Mouse (Mus musculus): ENCODE measurements at regions not wholly inside any gene's neighbourhood (a gene's known extent, or its start where the extent isn't known, plus 50 kb on each side); places are given as distances from the start of the nearest gene placed in this dataset.

GRCm38 (mm10) chr10:111583744-111584152 lies 77.7 kb downstream of the Phlda1 start:
- no peak for ATAC-seq (ENCODE audit: insufficient number of reproducible peaks, insufficient read depth, low FRiP score, low read depth)
- Histone ChIP-seq H3K9ac (replicated peaks; ENCODE audit: low read depth, low read length) (no peak overlapping the region), H3K36me3 (ENCODE audit: control insufficient read depth, insufficient read depth, low read length) (no peaks in the 10 kb centered on the region), H3K9me3 (ENCODE audit: control insufficient read depth, low read depth, low read length) (no peaks in the 10 kb centered on the region), H3K4me2 (replicated peaks; ENCODE audit: low read depth, low read length) (no peak overlapping the region), H3K27me3 (ENCODE audit: control insufficient read depth, insufficient read depth, low read length) (no peaks in the 10 kb centered on the region), H3K4me1 (ENCODE audit: control insufficient read depth, insufficient read depth, low read length) (peaks cover 5% of the 10 kb centered on the region; the same call in 1 of the 2 replicates), H3K4me3 (ENCODE audit: low read depth, low read length) (no peak overlapping the region), H3K27ac (ENCODE audit: low read length) (no peak overlapping the region)
- WGBS: 87% methylated on average over 5 of the region's 5 CpGs

- 45% methylated on average over 4 of the region's 4 CpGs for WGBS
- H3K4me3 ChIP-seq (ENCODE audit: low read depth, low read length): no peak overlapping the region
- no peaks in the 10 kb centered on the region for H3K9me3 ChIP-seq (ENCODE audit: control insufficient read depth, low read depth, low read length)
- ATAC-seq (ENCODE audit: insufficient number of reproducible peaks, insufficient read depth, low FRiP score, low read depth): 0 out of 2 replicates have a peak, but pooled peaks have one; percentile 63
- H3K36me3 ChIP-seq (ENCODE audit: control insufficient read depth, insufficient read depth, low read length): no peaks in the 10 kb centered on the region
- H3K27me3 ChIP-seq (ENCODE audit: control insufficient read depth, insufficient read depth, low read length): no peaks in the 10 kb centered on the region
- H3K9ac ChIP-seq (replicated peaks; ENCODE audit: low read depth, low read length): no peak overlapping the region
- no peak overlapping the region for H3K4me2 ChIP-seq (replicated peaks; ENCODE audit: low read depth, low read length)
- H3K4me1 ChIP-seq (ENCODE audit: control insufficient read depth, insufficient read depth, low read length): no peaks in the 10 kb centered on the region
- H3K27ac ChIP-seq (ENCODE audit: low read length): no peak overlapping the region
Observed at GRCm38 (mm10) chr10:111587891-111588611, 82.0 kb downstream of the Phlda1 start.

GRCm38 (mm10) chr10:111589186-111589585 lies 83.1 kb downstream of the Phlda1 start:
- Histone ChIP-seq H3K4me2 (replicated peaks; ENCODE audit: low read depth, low read length) (no peak overlapping the region), H3K9me3 (ENCODE audit: control insufficient read depth, low read depth, low read length) (no peaks in the 10 kb centered on the region), H3K36me3 (ENCODE audit: control insufficient read depth, insufficient read depth, low read length) (no peaks in the 10 kb centered on the region), H3K27me3 (ENCODE audit: control insufficient read depth, insufficient read depth, low read length) (no peaks in the 10 kb centered on the region), H3K27ac (ENCODE audit: low read length) (no peak overlapping the region), H3K9ac (replicated peaks; ENCODE audit: low read depth, low read length) (no peak overlapping the region), H3K4me3 (ENCODE audit: low read depth, low read length) (no peak overlapping the region), H3K4me1 (ENCODE audit: control insufficient read depth, insufficient read depth, low read length) (no peaks in the 10 kb centered on the region)
- no peak for ATAC-seq (ENCODE audit: insufficient number of reproducible peaks, insufficient read depth, low FRiP score, low read depth)
- 63% methylated on average over 3 of the region's 3 CpGs for WGBS

- Histone ChIP-seq H3K36me3 (ENCODE audit: control insufficient read depth, insufficient read depth, low read length) (no peaks in the 10 kb centered on the region), H3K4me3 (ENCODE audit: low read depth, low read length) (no peak overlapping the region), H3K9me3 (ENCODE audit: control insufficient read depth, low read depth, low read length) (no peaks in the 10 kb centered on the region), H3K4me2 (replicated peaks; ENCODE audit: low read depth, low read length) (no peak overlapping the region), H3K27me3 (ENCODE audit: control insufficient read depth, insufficient read depth, low read length) (no peaks in the 10 kb centered on the region), H3K4me1 (ENCODE audit: control insufficient read depth, insufficient read depth, low read length) (peaks cover 8% of the 10 kb centered on the region), H3K9ac (replicated peaks; ENCODE audit: low read depth, low read length) (no peak overlapping the region), H3K27ac (ENCODE audit: low read length) (no peak overlapping the region)
- no peak for ATAC-seq (ENCODE audit: insufficient number of reproducible peaks, insufficient read depth, low FRiP score, low read depth)
- 77% methylated on average over 2 of the region's 2 CpGs for WGBS
Observed at GRCm38 (mm10) chr10:111592416-111593149, 86.5 kb downstream of the Phlda1 start.

- H3K27me3 ChIP-seq (ENCODE audit: control insufficient read depth, insufficient read depth, low read length): no peaks in the 10 kb centered on the region
- 94% methylated on average over 2 of the region's 2 CpGs for WGBS
- H3K4me3 ChIP-seq (ENCODE audit: low read depth, low read length): no peak overlapping the region
- ATAC-seq (ENCODE audit: insufficient number of reproducible peaks, insufficient read depth, low FRiP score, low read depth): no peak
- H3K27ac ChIP-seq (ENCODE audit: low read length): no peak overlapping the region
- no peak overlapping the region for H3K4me2 ChIP-seq (replicated peaks; ENCODE audit: low read depth, low read length)
- H3K9ac ChIP-seq (replicated peaks; ENCODE audit: low read depth, low read length): no peak overlapping the region
- H3K36me3 ChIP-seq (ENCODE audit: control insufficient read depth, insufficient read depth, low read length): no peaks in the 10 kb centered on the region
- H3K9me3 ChIP-seq (ENCODE audit: control insufficient read depth, low read depth, low read length): no peaks in the 10 kb centered on the region
- H3K4me1 ChIP-seq (ENCODE audit: control insufficient read depth, insufficient read depth, low read length): peaks cover 8% of the 10 kb centered on the region
Observed at GRCm38 (mm10) chr10:111593280-111593679, 87.2 kb downstream of the Phlda1 start.

GRCm38 (mm10) chr10:111594171-111594570 lies 88.1 kb downstream of the Phlda1 start:
- H3K27ac ChIP-seq (ENCODE audit: low read length): no peak overlapping the region
- WGBS: 91% methylated on average over 11 of the region's 11 CpGs
- H3K9me3 ChIP-seq (ENCODE audit: control insufficient read depth, low read depth, low read length): no peaks in the 10 kb centered on the region

GRCm38 (mm10) chr10:111594651-111595050 lies 88.6 kb downstream of the Phlda1 start:
- 72% methylated on average over 10 of the region's 10 CpGs for WGBS
- no peak overlapping the region for H3K9ac ChIP-seq (replicated peaks; ENCODE audit: low read depth, low read length)
- H3K4me2 ChIP-seq (replicated peaks; ENCODE audit: low read depth, low read length): 0 out of 2 replicates have a peak overlapping the region, but pooled peaks have one; percentile 6
- H3K27ac ChIP-seq (ENCODE audit: low read length): no peak overlapping the region
- peak; percentile 65 for ATAC-seq (ENCODE audit: insufficient number of reproducible peaks, insufficient read depth, low FRiP score, low read depth)
- H3K36me3 ChIP-seq (ENCODE audit: control insufficient read depth, insufficient read depth, low read length): no peaks in the 10 kb centered on the region
- no peak overlapping the region for H3K4me3 ChIP-seq (ENCODE audit: low read depth, low read length)
- no peaks in the 10 kb centered on the region for H3K27me3 ChIP-seq (ENCODE audit: control insufficient read depth, insufficient read depth, low read length)
- H3K9me3 ChIP-seq (ENCODE audit: control insufficient read depth, low read depth, low read length): no peaks in the 10 kb centered on the region
- peaks cover 12% of the 10 kb centered on the region for H3K4me1 ChIP-seq (ENCODE audit: control insufficient read depth, insufficient read depth, low read length)

More at GRCm38 (mm10) chr10:111594171-111594570, 88.1 kb downstream of the Phlda1 start:
- H3K4me2 ChIP-seq (replicated peaks; ENCODE audit: low read depth, low read length): no peak overlapping the region
- no peak for ATAC-seq (ENCODE audit: insufficient number of reproducible peaks, insufficient read depth, low FRiP score, low read depth)
- no peak overlapping the region for H3K4me3 ChIP-seq (ENCODE audit: low read depth, low read length)
- H3K27me3 ChIP-seq (ENCODE audit: control insufficient read depth, insufficient read depth, low read length): no peaks in the 10 kb centered on the region
- H3K4me1 ChIP-seq (ENCODE audit: control insufficient read depth, insufficient read depth, low read length): peaks cover 8% of the 10 kb centered on the region
- H3K36me3 ChIP-seq (ENCODE audit: control insufficient read depth, insufficient read depth, low read length): no peaks in the 10 kb centered on the region
- H3K9ac ChIP-seq (replicated peaks; ENCODE audit: low read depth, low read length): no peak overlapping the region

GRCm38 (mm10) chr10:111595513-111595995 lies 89.5 kb downstream of the Phlda1 start:
- ATAC-seq (ENCODE audit: insufficient number of reproducible peaks, insufficient read depth, low FRiP score, low read depth): no peak; the same call in 1 of the 2 replicates
- H3K27ac ChIP-seq (ENCODE audit: low read length): no peak overlapping the region
- no peak overlapping the region for H3K9ac ChIP-seq (replicated peaks; ENCODE audit: low read depth, low read length)
- no peak overlapping the region for H3K4me3 ChIP-seq (ENCODE audit: low read depth, low read length)
- no peaks in the 10 kb centered on the region for H3K9me3 ChIP-seq (ENCODE audit: control insufficient read depth, low read depth, low read length)
- peak overlapping the region; percentile 3; the same call in 1 of the 2 replicates for H3K4me2 ChIP-seq (replicated peaks; ENCODE audit: low read depth, low read length)
- H3K4me1 ChIP-seq (ENCODE audit: control insufficient read depth, insufficient read depth, low read length): peaks cover 20% of the 10 kb centered on the region
- H3K27me3 ChIP-seq (ENCODE audit: control insufficient read depth, insufficient read depth, low read length): no peaks in the 10 kb centered on the region
- 21% methylated on average over 8 of the region's 8 CpGs for WGBS
- H3K36me3 ChIP-seq (ENCODE audit: control insufficient read depth, insufficient read depth, low read length): no peaks in the 10 kb centered on the region

All from stomach, embryonic 14.5 days (tissue).